Mouse (Mus musculus) testis, adult 2 months (tissue): ENCODE data around the gene Sh3kbp1. TPM values are rescaled to one million over a fixed set of nuclear protein-coding genes. Genes with fewer than 3 reads are reported as not detected.

Source experiments
- H3K27ac ChIP-seq: fragments of 200-500 bp; 2 replicates; pipeline ENCODE4 v1.5.1; 2012; ENCODE audit warnings: low read depth, low read length; ENCODE audit not compliant: control insufficient read depth, insufficient read depth
- H3K27me3 ChIP-seq: fragments of 200-500 bp; 2 replicates; pipeline ENCODE4 v1.6.1; 2012; ENCODE audit warnings: mild to moderate bottlenecking, low read length, moderate library complexity; ENCODE audit not compliant: control insufficient read depth, insufficient read depth
- H3K36me3 ChIP-seq: fragments of 200-500 bp; 2 replicates; pipeline ENCODE4 v1.6.1; 2012; ENCODE audit warnings: mild to moderate bottlenecking, low read length; ENCODE audit not compliant: control insufficient read depth, insufficient read depth
- H3K4me1 ChIP-seq: fragments of 200-500 bp; 2 replicates; pipeline ENCODE4 v1.6.1; 2012; ENCODE audit warnings: low read length; ENCODE audit not compliant: control insufficient read depth, insufficient read depth
- H3K4me3 ChIP-seq: fragments of 200-500 bp; 2 replicates; pipeline ENCODE4 v1.5.1; 2012; ENCODE audit warnings: low read depth, mild to moderate bottlenecking, low read length, moderate library complexity, mixed read lengths; ENCODE audit not compliant: control insufficient read depth
- CTCF ChIP-seq: fragments of 200-500 bp; IDR thresholded peaks from 2 replicates; pipeline ENCODE4 v1.5.1; 2012; ENCODE audit warnings: low read depth, mild to moderate bottlenecking, inconsistent platforms, low read length, moderate library complexity; ENCODE audit not compliant: control insufficient read depth, insufficient read depth, insufficient replicate concordance
- POLR2A ChIP-seq: fragments of 200-500 bp; IDR thresholded peaks from 2 replicates; pipeline ENCODE4 v1.6.1; 2012; ENCODE audit warnings: low read depth, mild to moderate bottlenecking, inconsistent platforms, low read length, moderate library complexity; ENCODE audit not compliant: control insufficient read depth
- polyA plus RNA-seq: library from polyadenylated mRNA; depleted of rRNA; stranded (reverse); fragments of >200 nt; gene quantifications from 2 replicates; pipeline ENCODE4 v1.2.3, GENCODE M21; 2012

Gene Sh3kbp1
- polyA plus RNA-seq, 1 experiment: 74.8 TPM

GRCm38 (mm10) chrX:159685521-159685920, 58.4 kb downstream of the Sh3kbp1 start:
- no peaks in the 10 kb centered on the region for H3K36me3 ChIP-seq

GRCm38 (mm10) chrX:159686850-159687249, 59.8 kb downstream of the Sh3kbp1 start:
- Histone ChIP-seq H3K27me3 (no peaks in the 10 kb centered on the region), H3K27ac (no peak overlapping the region), H3K4me3 (no peak overlapping the region), H3K4me1 (no peaks in the 10 kb centered on the region), H3K36me3 (no peaks in the 10 kb centered on the region)
- TF ChIP-seq CTCF (no peak), POLR2A (no peak)

More at GRCm38 (mm10) chrX:159685521-159685920, 58.4 kb downstream of the Sh3kbp1 start:
- Histone ChIP-seq H3K27ac (no peak overlapping the region), H3K4me1 (no peaks in the 10 kb centered on the region), H3K4me3 (no peak overlapping the region), H3K27me3 (no peaks in the 10 kb centered on the region)
- TF ChIP-seq CTCF: no peak
- no peak for TF ChIP-seq POLR2A

GRCm38 (mm10) chrX:159688698-159689097, 61.6 kb downstream of the Sh3kbp1 start:
- H3K4me1 ChIP-seq: no peaks in the 10 kb centered on the region
- no peaks in the 10 kb centered on the region for H3K27me3 ChIP-seq
- no peak overlapping the region for H3K27ac ChIP-seq
- TF ChIP-seq CTCF (no peak), POLR2A (no peak)
- H3K4me3 ChIP-seq: no peak overlapping the region
- no peaks in the 10 kb centered on the region for H3K36me3 ChIP-seq

GRCm38 (mm10) chrX:159689785-159690416, 62.8 kb downstream of the Sh3kbp1 start:
- no peaks in the 10 kb centered on the region for H3K27me3 ChIP-seq
- H3K36me3 ChIP-seq: no peaks in the 10 kb centered on the region
- H3K4me1 ChIP-seq: no peaks in the 10 kb centered on the region
- TF ChIP-seq CTCF: no peak
- TF ChIP-seq POLR2A: no peak
- no peak overlapping the region for H3K27ac ChIP-seq
- no peak overlapping the region for H3K4me3 ChIP-seq

GRCm38 (mm10) chrX:159693126-159693525, 66.1 kb downstream of the Sh3kbp1 start:
- H3K4me3 ChIP-seq: no peak overlapping the region
- H3K4me1 ChIP-seq: no peaks in the 10 kb centered on the region
- no peaks in the 10 kb centered on the region for H3K36me3 ChIP-seq
- no peaks in the 10 kb centered on the region for H3K27me3 ChIP-seq
- no peak overlapping the region for H3K27ac ChIP-seq
- no peak for TF ChIP-seq CTCF
- no peak for TF ChIP-seq POLR2A

GRCm38 (mm10) chrX:159696545-159696944, 69.5 kb downstream of the Sh3kbp1 start:
- Histone ChIP-seq H3K27ac (no peak overlapping the region), H3K4me3 (no peak overlapping the region), H3K4me1 (no peaks in the 10 kb centered on the region), H3K36me3 (no peaks in the 10 kb centered on the region), H3K27me3 (no peaks in the 10 kb centered on the region)
- no peak for TF ChIP-seq CTCF
- no peak for TF ChIP-seq POLR2A

- Histone ChIP-seq H3K36me3 (no peaks in the 10 kb centered on the region), H3K27ac (no peak overlapping the region), H3K27me3 (no peaks in the 10 kb centered on the region), H3K4me1 (no peaks in the 10 kb centered on the region), H3K4me3 (no peak overlapping the region)
- TF ChIP-seq CTCF: no peak
These were observed 70.0 kb downstream of the Sh3kbp1 start for GRCm38 (mm10) chrX:159697030-159697454.
